Mouse (Mus musculus) ovary, adult 18-20 months (tissue): Measurements from ENCODE around the gene Esp31.

ENCODE experiments used
- DNase-seq: peaks from one replicate; pipeline ENCODE4 v3.0.0; 2022; ENCODE audit warnings: low spot score, mixed read lengths

Esp31 gene

GRCm38 (mm10) chr17:38639147-38639546 is at the start of gene Esp31:
Gene Esp31, plus strand, starts transcription at chr17:38639447.
- DNase-seq = no peak
